Mouse (Mus musculus): Measurements from ENCODE around the gene Adcy5. TPM values are rescaled to one million over a fixed set of nuclear protein-coding genes. Genes with fewer than 3 reads are reported as not detected.

Gene Adcy5
- 0.34 and 0.42 TPM in 2 replicates for polyA plus RNA-seq (2014; fragmentation: Nextera tagmentation; extraction: Ambion mirVana)

DNA sequence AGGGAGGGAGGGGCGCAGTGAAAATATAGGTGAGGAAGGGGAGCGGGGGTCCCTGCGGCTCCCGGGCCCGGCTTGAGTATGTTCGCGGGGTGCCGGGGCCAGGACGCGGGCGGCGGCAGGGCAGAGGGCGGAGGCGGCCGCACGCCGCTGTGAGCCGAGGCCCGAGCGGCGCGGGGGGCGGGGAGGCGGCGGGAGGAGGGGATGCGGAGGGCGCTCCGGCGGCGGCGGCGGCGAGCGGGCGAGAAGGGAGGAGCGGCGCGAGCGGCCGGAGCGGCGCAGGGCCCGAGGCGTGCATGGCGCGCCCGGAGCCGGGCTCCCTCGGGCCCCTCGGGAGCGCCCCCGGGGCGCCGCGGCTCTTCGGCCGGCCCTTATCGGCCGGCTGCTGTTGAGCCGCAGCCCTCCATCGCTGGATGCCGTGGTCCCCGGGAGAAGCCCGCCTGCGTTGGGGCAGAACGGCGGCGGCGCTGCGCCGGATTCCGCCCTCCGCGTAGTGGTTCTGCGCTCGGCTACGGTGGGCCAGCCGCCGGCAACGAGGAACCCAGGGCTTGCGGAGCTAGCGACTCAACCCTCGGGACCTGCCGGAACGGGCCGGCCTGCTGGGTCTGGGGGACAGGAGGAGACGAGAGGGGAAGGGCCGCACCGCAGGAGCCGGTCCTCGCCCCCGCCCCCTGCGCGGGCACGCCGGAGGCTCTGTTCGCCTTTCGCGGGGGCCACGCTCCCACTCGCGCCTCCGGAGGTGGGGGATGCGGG, at the start of gene Adcy5:
Adcy5 (plus strand) TSS at position 237 of the 750 bp plus-strand sequence.
- Histone ChIP-seq H3K4me2 (replicated peaks; ENCODE audit: low read depth, low read length) (peak within 1 kb of the TSS; percentile 99), H3K27me3 (ENCODE audit: control insufficient read depth, insufficient read depth, low read length) (peaks cover 68% of the 10 kb centered on the region), H3K27ac (ENCODE audit: low read depth, low read length) (no peak within 1 kb of the TSS), H3K9ac (ENCODE audit: low read depth, low read length) (peak within 1 kb of the TSS; percentile 56), H3K36me3 (ENCODE audit: control insufficient read depth, insufficient read depth, low read length) (no peaks in the 10 kb centered on the region), H3K4me1 (ENCODE audit: control insufficient read depth, insufficient read depth, low read length) (peaks cover 13% of the 10 kb centered on the region; the same call in 1 of the 2 replicates), H3K4me3 (ENCODE audit: low read length) (peak within 1 kb of the TSS; percentile 49), H3K9me3 (ENCODE audit: control insufficient read depth, low read length) (no peaks in the 10 kb centered on the region)
- peak; percentile 61 for ATAC-seq (ENCODE audit: low FRiP score, low TSS enrichment)
- under 1% methylated on average over 69 of the region's 104 CpGs for WGBS

- H3K27me3 ChIP-seq (ENCODE audit: control insufficient read depth, insufficient read depth, low read length), result no peaks in the 10 kb centered on the region
- no peak overlapping the region for H3K4me2 ChIP-seq (replicated peaks; ENCODE audit: low read depth, low read length)
- H3K4me1 ChIP-seq (ENCODE audit: control insufficient read depth, insufficient read depth, low read length), result no peaks in the 10 kb centered on the region
- H3K9me3 ChIP-seq (ENCODE audit: control insufficient read depth, low read length), result no peaks in the 10 kb centered on the region
- peaks cover 17% of the 10 kb centered on the region; the same call in 1 of the 2 replicates for H3K36me3 ChIP-seq (ENCODE audit: control insufficient read depth, insufficient read depth, low read length)
- no peak overlapping the region for H3K4me3 ChIP-seq (ENCODE audit: low read length)
- no peak overlapping the region for H3K27ac ChIP-seq (ENCODE audit: low read depth, low read length)
- no peak overlapping the region for H3K9ac ChIP-seq (ENCODE audit: low read depth, low read length)
- WGBS, result 85% methylated on average over 6 of the region's 6 CpGs
- no peak for ATAC-seq (ENCODE audit: low FRiP score, low TSS enrichment)
Observed at GRCm38 (mm10) chr16:35107985-35108384, 46.7 kb upstream of the Adcy5 start.

DNA sequence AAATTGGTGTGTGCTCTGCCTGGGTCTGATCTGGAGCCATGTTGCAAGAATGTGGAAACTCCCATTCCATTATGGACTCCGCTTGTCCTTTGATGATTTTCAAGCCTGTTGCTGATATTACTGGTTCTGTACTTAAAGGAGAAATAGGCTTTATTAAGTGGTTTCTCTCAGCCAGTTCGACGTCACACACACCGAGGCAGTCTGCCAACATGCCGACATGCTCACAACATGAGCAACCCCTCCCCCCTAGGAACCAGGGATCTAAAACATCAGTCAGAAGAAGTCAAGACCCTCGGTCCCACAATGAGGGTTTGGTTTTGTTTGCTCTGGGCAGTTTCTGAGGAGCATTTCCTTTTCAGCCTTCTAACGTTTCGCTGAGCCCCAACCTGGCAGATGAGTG, 45.5 kb upstream of the Adcy5 start:
- Histone ChIP-seq H3K9ac (ENCODE audit: low read depth, low read length) (no peak overlapping the region), H3K36me3 (ENCODE audit: control insufficient read depth, insufficient read depth, low read length) (peaks cover 17% of the 10 kb centered on the region; the same call in 1 of the 2 replicates), H3K4me3 (ENCODE audit: low read length) (no peak overlapping the region), H3K27me3 (ENCODE audit: control insufficient read depth, insufficient read depth, low read length) (no peaks in the 10 kb centered on the region), H3K9me3 (ENCODE audit: control insufficient read depth, low read length) (no peaks in the 10 kb centered on the region), H3K4me2 (replicated peaks; ENCODE audit: low read depth, low read length) (no peak overlapping the region), H3K4me1 (ENCODE audit: control insufficient read depth, insufficient read depth, low read length) (no peaks in the 10 kb centered on the region), H3K27ac (ENCODE audit: low read depth, low read length) (no peak overlapping the region)
- ATAC-seq (ENCODE audit: low FRiP score, low TSS enrichment), result no peak
- WGBS, result 50% methylated on average over 8 of the region's 8 CpGs

DNA sequence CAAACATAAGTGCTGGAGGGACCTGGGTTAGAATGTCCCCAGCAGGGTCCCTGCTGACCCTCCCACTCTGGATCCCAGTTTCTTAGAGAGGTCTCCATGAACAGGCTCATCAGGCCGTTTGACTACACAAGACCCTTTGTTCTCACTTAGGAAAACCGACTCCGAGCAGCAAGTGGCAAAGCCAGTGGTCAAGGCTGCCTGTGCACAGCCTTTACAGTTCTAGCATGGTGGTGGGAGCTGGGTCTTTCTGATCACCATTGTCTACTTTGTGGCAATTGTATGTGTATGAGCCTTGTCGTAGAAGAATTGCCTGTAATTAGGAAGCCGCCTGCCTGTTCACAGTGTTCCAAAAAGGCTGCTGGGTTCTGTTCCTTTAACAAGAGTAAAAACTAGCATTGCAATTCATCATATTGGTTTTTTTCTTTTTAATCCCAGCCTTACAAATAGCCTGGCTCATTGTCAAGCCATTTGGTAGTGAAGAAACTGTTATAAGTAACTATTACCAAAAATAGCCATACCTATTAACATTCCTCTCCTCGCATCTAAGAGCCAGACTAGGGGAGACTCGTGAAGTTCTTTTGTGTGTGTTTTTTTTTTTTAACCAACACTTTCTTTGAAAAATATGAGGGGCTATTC, 44.9 kb upstream of the Adcy5 start:
- ATAC-seq (ENCODE audit: low FRiP score, low TSS enrichment), result no peak
- WGBS, result 44% methylated on average over 7 of the region's 7 CpGs
- Histone ChIP-seq H3K9me3 (ENCODE audit: control insufficient read depth, low read length) (no peaks in the 10 kb centered on the region), H3K36me3 (ENCODE audit: control insufficient read depth, insufficient read depth, low read length) (peaks cover 17% of the 10 kb centered on the region; the same call in 1 of the 2 replicates), H3K4me2 (replicated peaks; ENCODE audit: low read depth, low read length) (no peak overlapping the region), H3K27me3 (ENCODE audit: control insufficient read depth, insufficient read depth, low read length) (no peaks in the 10 kb centered on the region), H3K4me3 (ENCODE audit: low read length) (no peak overlapping the region), H3K4me1 (ENCODE audit: control insufficient read depth, insufficient read depth, low read length) (no peaks in the 10 kb centered on the region), H3K9ac (ENCODE audit: low read depth, low read length) (no peak overlapping the region), H3K27ac (ENCODE audit: low read depth, low read length) (no peak overlapping the region)

GRCm38 (mm10) chr16:35110410-35111142, 44.1 kb upstream of the Adcy5 start:
- ATAC-seq (ENCODE audit: low FRiP score, low TSS enrichment), result peak; percentile 84
- Histone ChIP-seq H3K4me3 (ENCODE audit: low read length) (no peak overlapping the region), H3K4me1 (ENCODE audit: control insufficient read depth, insufficient read depth, low read length) (no peaks in the 10 kb centered on the region), H3K9ac (ENCODE audit: low read depth, low read length) (no peak overlapping the region), H3K27me3 (ENCODE audit: control insufficient read depth, insufficient read depth, low read length) (no peaks in the 10 kb centered on the region), H3K9me3 (ENCODE audit: control insufficient read depth, low read length) (no peaks in the 10 kb centered on the region), H3K27ac (ENCODE audit: low read depth, low read length) (no peak overlapping the region), H3K4me2 (replicated peaks; ENCODE audit: low read depth, low read length) (no peak overlapping the region), H3K36me3 (ENCODE audit: control insufficient read depth, insufficient read depth, low read length) (peaks cover 17% of the 10 kb centered on the region; the same call in 1 of the 2 replicates)
- 37% methylated on average over 10 of the region's 10 CpGs for WGBS

GRCm38 (mm10) chr16:35111143-35111620, 43.5 kb upstream of the Adcy5 start:
- Histone ChIP-seq H3K4me3 (ENCODE audit: low read length) (no peak overlapping the region), H3K9ac (ENCODE audit: low read depth, low read length) (no peak overlapping the region), H3K4me1 (ENCODE audit: control insufficient read depth, insufficient read depth, low read length) (no peaks in the 10 kb centered on the region), H3K27me3 (ENCODE audit: control insufficient read depth, insufficient read depth, low read length) (no peaks in the 10 kb centered on the region), H3K36me3 (ENCODE audit: control insufficient read depth, insufficient read depth, low read length) (peaks cover 17% of the 10 kb centered on the region; the same call in 1 of the 2 replicates), H3K9me3 (ENCODE audit: control insufficient read depth, low read length) (no peaks in the 10 kb centered on the region), H3K27ac (ENCODE audit: low read depth, low read length) (no peak overlapping the region), H3K4me2 (replicated peaks; ENCODE audit: low read depth, low read length) (no peak overlapping the region)
- WGBS, result 74% methylated on average over 8 of the region's 8 CpGs
- ATAC-seq (ENCODE audit: low FRiP score, low TSS enrichment), result no peak

- Histone ChIP-seq H3K9me3 (ENCODE audit: control insufficient read depth, low read length) (no peaks in the 10 kb centered on the region), H3K36me3 (ENCODE audit: control insufficient read depth, insufficient read depth, low read length) (no peaks in the 10 kb centered on the region), H3K4me3 (ENCODE audit: low read length) (no peak overlapping the region), H3K9ac (ENCODE audit: low read depth, low read length) (no peak overlapping the region), H3K27me3 (ENCODE audit: control insufficient read depth, insufficient read depth, low read length) (no peaks in the 10 kb centered on the region), H3K4me2 (replicated peaks; ENCODE audit: low read depth, low read length) (no peak overlapping the region), H3K27ac (ENCODE audit: low read depth, low read length) (no peak overlapping the region), H3K4me1 (ENCODE audit: control insufficient read depth, insufficient read depth, low read length) (no peaks in the 10 kb centered on the region)
- ATAC-seq (ENCODE audit: low FRiP score, low TSS enrichment), result no peak
- 89% methylated on average over 5 of the region's 5 CpGs for WGBS
Observed at GRCm38 (mm10) chr16:35113496-35113895, 41.2 kb upstream of the Adcy5 start.

DNA sequence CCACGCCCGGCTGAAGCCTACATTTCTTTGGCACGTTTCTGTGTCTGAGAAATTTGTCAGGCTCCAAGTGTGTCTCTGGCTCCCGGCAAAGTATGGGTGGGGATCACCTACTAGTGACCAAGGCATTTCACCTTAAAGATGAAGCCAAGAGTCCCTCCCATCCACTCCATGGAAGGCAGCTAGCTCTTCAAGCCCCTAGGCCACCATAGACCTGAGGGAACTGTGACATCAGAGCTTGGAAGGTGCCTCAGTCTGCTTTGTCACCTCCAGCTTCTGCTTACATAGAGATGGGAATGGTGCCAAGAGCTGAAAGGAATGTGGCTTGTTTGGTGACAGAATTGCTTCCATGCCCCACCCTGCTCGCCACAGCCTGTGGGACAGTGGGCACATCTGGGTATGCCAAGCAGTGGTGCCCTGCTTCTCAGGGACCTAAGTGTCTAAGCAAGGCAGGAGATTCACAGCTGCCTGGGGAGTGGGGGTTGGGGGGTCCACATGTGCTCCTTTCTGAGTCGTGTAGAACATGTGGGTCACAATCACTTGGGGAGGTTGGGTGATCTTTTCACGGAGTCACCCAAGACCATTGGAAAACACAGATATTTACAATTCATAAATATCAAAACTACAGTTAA, 38.2 kb upstream of the Adcy5 start:
- no peak for ATAC-seq (ENCODE audit: low FRiP score, low TSS enrichment)
- no peaks in the 10 kb centered on the region for H3K36me3 ChIP-seq (ENCODE audit: control insufficient read depth, insufficient read depth, low read length)
- no peaks in the 10 kb centered on the region for H3K9me3 ChIP-seq (ENCODE audit: control insufficient read depth, low read length)
- H3K4me1 ChIP-seq (ENCODE audit: control insufficient read depth, insufficient read depth, low read length), result no peaks in the 10 kb centered on the region
- WGBS, result 79% methylated on average over 7 of the region's 7 CpGs
- H3K27ac ChIP-seq (ENCODE audit: low read depth, low read length), result no peak overlapping the region
- no peak overlapping the region for H3K4me3 ChIP-seq (ENCODE audit: low read length)
- H3K9ac ChIP-seq (ENCODE audit: low read depth, low read length), result no peak overlapping the region
- no peaks in the 10 kb centered on the region for H3K27me3 ChIP-seq (ENCODE audit: control insufficient read depth, insufficient read depth, low read length)
- no peak overlapping the region for H3K4me2 ChIP-seq (replicated peaks; ENCODE audit: low read depth, low read length)

Data from kidney, embryonic 14.5 days (tissue).